Mouse (Mus musculus): Measurements from ENCODE around the gene Rassf3.

DNA sequence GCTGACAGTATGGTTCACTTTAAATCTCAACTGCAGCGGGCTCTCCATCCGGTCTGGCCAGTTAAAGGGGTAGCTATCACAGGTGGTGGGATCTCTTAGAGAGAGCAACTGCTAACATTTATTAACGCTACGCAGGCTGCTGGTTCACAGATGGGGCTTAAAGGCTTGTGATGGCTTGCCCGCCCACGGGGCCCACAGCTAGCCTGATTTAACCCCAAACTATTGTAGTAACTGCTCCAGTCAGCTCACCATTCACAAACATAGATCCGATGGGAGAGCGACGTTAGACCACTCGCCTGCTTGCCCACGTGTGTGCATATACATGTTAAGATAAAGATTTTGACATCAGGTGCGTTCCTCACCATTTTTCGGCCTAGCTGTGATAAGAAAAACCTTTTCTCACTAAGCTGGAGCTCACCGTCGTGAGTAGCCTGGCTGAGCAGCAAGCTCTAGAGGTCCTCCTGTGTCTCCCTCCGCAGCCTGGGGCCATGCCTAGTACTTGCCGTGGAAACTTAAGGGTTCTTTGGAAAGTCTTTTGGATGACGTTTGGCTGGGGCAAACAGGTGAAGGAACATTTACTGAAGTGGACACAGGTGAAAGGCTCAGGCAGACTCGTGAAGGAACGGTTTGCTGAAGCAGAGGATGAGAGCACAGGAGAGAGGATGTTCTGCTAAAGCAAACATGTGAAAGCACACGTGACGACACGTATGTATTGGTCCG lies 13.8 kb downstream of the Rassf3 start:
- TF ChIP-seq POLR2A (IDR thresholded peaks at IDR 0.05; ENCODE audit: control insufficient read depth, low read depth, low read length) (no peak), CTCF (IDR thresholded peaks at IDR 0.05; ENCODE audit: control insufficient read depth, insufficient read depth, insufficient replicate concordance, low read depth, low read length) (no peak)
